Mouse (Mus musculus) gastrocnemius, adult 2 months (tissue): ENCODE results near the gene Prune1. TPM values are rescaled to one million over a fixed set of nuclear protein-coding genes. Genes with fewer than 3 reads are reported as not detected.
A peak's percentile ranks its signal among the peaks of the same experiment; 100 is the strongest.

Experiments
- DNase-seq: peaks from one replicate; pipeline ENCODE4 v3.0.0; 2022
- H3K27ac ChIP-seq: fragments of 200-600 bp; 2 replicates; pipeline ENCODE4 v1.8.1; 2022; ENCODE audit warnings: mild to moderate bottlenecking
- H3K4me3 ChIP-seq: fragments of 200-600 bp; 2 replicates; pipeline ENCODE4 v1.8.1; 2022; ENCODE audit warnings: mild to moderate bottlenecking, moderate library complexity
- CTCF ChIP-seq: fragments of 200-600 bp; IDR thresholded peaks from 2 replicates; pipeline ENCODE4 v1.8.1; 2022; ENCODE audit warnings: antibody characterized with exemption, mild to moderate bottlenecking, moderate library complexity
- intact Hi-C: fragments of 180-260 bp; cut with DNase I; formaldehyde crosslinking; loops from one replicate; pipeline ENCODE4 v1.15.1; 2025
- total RNA-seq, 2 experiments: library from RNA; stranded (reverse); gene quantifications; 2 replicates each; pipeline ENCODE4 v1.2.3; 2021

The Prune1 gene
- total RNA-seq, 2 experiments from 2014 or later: 45.8 to 46.9 TPM

DNA sequence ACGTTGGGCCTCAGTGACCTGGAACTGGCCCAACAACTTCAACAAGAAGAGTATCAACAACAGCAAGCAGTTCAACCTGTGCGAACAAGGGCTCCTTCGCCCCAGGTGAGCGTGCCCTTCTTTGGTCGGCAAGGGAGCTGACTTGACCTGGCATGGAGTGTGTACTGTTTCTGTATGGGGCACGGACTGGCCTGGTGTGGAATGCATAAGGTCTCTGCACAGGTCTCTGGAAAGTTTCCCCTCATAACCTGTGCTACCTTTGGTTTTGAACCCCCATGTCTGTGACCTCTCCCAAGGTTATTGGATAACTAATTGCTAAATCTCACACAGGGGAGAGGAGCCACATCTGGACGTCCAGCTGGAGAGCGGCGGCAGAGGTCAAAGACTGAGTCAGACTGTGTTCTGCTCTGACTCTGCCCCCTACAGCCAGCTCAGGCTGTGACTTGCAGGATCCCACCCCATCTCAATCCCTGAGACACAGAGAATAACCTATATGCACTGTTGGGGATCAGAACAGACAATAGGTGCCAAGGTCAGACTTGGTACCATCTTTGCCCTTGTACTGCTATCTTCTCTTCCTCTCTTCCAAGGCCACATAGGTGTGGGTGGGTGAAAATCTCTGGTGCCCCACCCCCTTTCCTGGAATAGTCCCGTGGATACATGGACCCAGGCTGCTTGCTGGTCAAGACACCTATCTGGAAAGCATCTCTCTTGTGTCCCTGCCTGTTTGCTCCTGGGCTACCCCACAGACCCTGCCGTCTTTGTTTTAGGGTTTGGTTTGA lies 13.6 kb upstream of the Prune1 start:
- Histone ChIP-seq H3K27ac (no peak overlapping the region; the same call in 1 of the 2 replicates), H3K4me3 (no peak overlapping the region)
- DNase-seq: no peak
- intact Hi-C loops: no loop called here
- no peak for TF ChIP-seq CTCF

DNA sequence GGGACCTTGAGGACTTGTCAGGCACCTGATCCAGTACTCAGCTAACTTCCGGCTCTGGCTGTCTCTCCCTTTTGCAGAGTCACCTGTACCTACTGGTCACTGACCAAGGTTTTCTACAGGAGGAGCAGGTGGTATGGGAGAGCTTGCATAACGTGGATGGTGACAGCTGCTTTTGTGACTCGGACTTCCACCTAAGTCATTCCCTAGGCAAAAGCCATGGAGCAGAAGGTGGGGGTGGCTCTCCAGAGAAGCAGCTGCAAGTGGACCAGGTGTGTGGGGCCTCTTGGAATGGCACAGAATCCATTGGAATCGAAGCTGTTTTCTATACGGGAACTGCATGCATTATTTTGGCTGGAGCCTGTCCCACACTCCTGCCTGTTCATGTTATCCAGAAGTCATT lies 12.8 kb upstream of the Prune1 start:
- H3K27ac ChIP-seq: no peak overlapping the region
- intact Hi-C loops: no loop called here
- H3K4me3 ChIP-seq: no peak overlapping the region
- no peak for TF ChIP-seq CTCF
- DNase-seq: no peak

DNA sequence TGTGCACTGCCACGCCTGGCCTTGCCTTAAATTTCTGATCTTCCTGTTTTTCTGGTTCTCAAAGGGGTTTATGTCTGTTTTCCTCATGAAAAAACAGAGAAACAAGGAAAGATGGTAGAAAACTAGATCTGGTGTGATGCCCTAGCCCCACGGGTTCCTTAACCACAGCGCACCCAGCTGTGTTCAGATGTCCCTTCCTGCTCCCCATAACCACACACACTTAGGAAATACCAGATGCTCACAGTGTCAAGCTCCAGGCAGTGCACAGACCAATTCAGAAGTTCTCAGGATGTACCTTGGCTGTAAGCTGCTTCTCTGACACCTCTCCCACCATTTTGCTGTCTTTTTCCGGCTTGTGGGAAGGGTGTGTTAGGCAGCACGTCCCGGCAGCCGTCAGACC lies 12.4 kb upstream of the Prune1 start:
- intact Hi-C loops: no loop called here
- no peak for DNase-seq

DNA sequence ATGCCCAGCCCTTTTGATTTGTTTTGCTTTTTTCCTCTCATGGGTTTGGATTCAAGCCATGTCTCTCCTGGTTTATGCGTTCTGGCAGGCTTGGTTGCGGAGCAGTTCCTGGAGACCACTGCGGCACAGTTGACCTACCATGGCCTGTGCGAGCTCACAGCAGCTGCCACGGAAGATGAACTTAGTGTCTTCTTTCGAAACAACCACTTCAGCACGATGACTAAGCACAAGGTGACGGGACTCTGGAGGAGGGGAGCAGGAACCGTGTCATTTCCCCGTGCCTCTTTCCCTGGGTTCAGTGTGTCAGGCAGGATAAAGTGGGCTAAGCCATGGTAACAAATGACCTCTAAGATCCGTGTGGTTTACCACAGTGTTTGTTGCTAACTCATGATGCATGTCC lies 11.7 kb upstream of the Prune1 start:
- no peak for TF ChIP-seq CTCF
- intact Hi-C loops: no loop called here

More for the DNA sequence above, 12.4 kb upstream of the Prune1 start:
- no peak for TF ChIP-seq CTCF
- Histone ChIP-seq H3K27ac (no peak overlapping the region), H3K4me3 (no peak overlapping the region)

DNA sequence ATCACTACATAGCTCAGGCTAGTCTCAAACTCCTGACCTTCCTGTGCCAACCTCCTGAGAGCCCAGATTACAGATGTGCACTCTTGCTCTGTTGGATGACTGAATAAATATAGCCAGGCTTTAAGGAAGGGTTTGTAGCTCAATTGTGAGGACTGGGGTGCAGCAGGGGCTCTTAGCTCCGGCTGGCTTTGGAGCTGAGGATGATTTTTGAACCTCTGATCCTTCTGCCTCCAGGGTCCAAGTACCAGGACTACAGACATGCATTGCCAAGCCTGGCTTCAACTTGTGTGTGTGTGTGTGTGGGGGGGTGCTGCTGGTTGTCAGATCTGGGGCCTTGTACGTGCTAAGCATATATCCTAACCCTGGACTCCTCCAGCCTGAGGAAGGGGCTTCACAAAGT lies 11.0 kb upstream of the Prune1 start:
- DNase-seq: no peak
- peak overlapping the region; percentile 6; the same call in 1 of the 2 replicates for H3K27ac ChIP-seq
- no peak for TF ChIP-seq CTCF
- H3K4me3 ChIP-seq: no peak overlapping the region
- intact Hi-C loops: no loop called here

More for the DNA sequence above, 11.7 kb upstream of the Prune1 start:
- DNase-seq: no peak
- Histone ChIP-seq H3K27ac (peak overlapping the region; percentile 6; the same call in 1 of the 2 replicates), H3K4me3 (no peak overlapping the region)

DNA sequence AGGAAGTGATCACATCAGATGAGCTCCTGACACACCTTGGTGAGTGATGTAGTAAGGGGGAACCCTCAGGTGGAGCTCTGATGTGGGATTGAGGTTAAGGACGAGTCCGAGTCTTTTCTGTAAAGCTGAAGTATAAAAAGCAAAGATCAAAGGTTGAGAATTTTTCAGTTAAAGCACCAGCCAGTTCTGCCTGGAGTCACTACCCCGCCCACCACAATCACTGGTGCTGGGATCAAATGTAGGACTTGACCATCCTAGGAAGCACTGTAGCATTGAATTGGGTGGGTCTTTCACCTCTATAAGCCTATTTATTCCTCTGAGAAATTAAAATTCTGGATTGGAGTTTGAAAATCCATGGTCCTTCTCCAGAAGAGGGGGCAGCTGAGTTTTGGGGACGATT lies 9.2 kb upstream of the Prune1 start:
- intact Hi-C loops: no loop called here
- no peak overlapping the region for H3K27ac ChIP-seq
- no peak for DNase-seq
- H3K4me3 ChIP-seq: no peak overlapping the region
- no peak for TF ChIP-seq CTCF

DNA sequence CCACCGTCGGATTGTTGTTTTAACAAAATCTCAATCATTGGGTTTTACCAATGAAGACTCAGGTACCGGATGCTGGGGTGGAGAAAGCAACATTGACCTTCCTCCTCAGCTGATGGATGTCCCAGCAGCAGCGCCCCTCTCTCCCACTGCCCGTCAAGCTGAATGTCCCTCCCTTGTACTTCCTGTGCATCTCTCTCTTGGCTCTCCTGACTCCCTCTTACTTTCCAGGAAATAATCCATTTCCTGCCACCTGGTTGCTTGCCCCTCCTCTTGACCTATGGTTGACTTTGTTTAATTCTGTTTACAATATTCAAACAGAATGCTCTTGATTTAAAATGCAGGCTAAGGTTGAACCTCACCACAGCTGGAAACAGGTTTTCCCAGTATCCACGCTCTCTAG lies 8.3 kb upstream of the Prune1 start:
- H3K27ac ChIP-seq: no peak overlapping the region
- no peak for DNase-seq
- H3K4me3 ChIP-seq: no peak overlapping the region
- intact Hi-C loops: no loop called here
- no peak for TF ChIP-seq CTCF

DNA sequence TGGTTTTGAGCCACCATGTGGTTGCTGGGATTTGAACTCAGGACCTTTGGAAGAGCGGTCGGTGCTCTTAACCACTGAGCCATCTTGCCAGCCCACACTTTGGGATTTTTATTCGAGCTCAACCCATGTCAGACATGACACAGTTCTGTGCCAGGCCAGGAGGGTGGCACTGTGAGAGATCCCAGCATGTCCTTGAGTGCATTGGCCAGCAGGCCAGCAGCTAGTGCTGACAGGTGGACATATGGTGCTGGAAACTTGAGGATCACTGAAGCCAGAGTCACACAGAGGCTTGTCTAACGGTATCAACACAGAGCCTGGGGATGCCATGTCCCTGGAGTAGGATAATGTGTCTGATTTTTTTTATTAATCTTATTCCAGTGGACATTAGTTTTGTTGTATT lies 7.5 kb upstream of the Prune1 start:
- Histone ChIP-seq H3K27ac (no peak overlapping the region), H3K4me3 (no peak overlapping the region)
- TF ChIP-seq CTCF: no peak
- DNase-seq: no peak
- intact Hi-C loops: no loop called here

DNA sequence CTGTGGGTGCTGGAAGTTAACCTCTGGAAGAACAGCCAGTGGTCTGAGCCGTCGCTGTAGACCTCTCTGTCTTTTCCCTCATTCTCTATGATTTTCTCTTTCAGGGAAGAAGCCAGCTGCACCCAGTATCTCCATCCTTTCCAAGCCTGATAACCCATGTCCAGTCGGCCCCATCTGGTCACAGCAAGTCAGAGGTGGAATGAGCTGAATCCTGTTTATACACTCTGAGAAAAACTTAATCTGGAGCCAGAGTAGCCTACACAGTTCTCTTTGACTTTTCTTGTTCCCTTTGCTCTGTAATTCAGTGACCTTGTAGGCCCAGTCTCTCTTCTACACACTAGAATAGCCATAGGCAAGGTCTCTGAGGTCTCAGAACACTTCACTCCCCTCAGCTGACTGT lies 5.7 kb upstream of the Prune1 start:
- Histone ChIP-seq H3K4me3 (no peak overlapping the region), H3K27ac (no peak overlapping the region)
- no peak for DNase-seq
- TF ChIP-seq CTCF: no peak
- intact Hi-C loops: loop anchor here (2.0 kb wide), 1 partner anchor 23 kb away; no protein-coding TSS in a partner anchor

DNA sequence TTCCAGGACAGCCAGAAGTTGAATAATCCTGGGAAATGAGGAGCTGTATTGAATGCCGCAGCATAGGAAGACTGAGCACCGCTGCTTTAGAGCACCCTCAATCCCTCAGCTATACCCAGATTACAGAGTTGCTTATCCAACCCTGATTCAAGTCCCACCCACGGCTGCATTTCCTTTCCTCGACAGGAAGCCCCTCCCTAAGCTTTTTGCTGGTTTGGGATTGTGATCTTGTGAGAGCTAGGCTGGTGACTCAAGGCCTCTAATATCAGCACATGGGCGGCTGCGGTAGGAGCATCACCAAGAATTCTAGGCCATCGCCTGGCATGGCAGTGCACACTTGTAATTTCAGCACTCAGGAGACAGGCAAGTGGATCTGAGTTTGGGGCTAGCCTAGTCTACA lies 4.6 kb upstream of the Prune1 start:
- DNase-seq: no peak
- intact Hi-C loops: loop anchor here (2.0 kb wide), 1 partner anchor 24 kb away; no protein-coding TSS in a partner anchor
- no peak for TF ChIP-seq CTCF
- Histone ChIP-seq H3K4me3 (peak overlapping the region; percentile 35), H3K27ac (peak overlapping the region; percentile 66)

DNA sequence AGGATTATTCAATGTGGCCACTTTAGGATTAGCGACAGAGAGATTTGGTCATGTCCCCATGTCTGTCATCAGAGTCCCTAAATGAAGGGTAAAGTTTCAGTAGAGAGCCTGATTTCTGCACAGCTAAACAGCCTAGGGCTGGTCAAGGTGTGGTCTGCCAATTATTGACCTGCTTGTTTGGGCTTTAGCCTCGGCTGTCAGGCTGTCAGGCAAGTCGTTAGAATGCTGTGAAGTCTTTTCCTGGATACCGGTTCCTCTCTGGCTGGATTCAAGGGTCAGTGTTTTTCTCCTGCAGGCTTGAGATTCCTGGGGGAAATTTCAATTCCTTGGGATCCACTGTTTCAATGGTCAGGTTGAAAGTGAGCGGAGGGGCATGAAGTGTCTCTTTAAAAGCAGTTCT lies 4.1 kb upstream of the Prune1 start:
- intact Hi-C loops: loop anchor here (2.0 kb wide), 1 partner anchor 25 kb away; no protein-coding TSS in a partner anchor
- TF ChIP-seq CTCF: no peak
- peak overlapping the region; percentile 66 for H3K27ac ChIP-seq
- H3K4me3 ChIP-seq: peak overlapping the region; percentile 35
- no peak for DNase-seq

DNA sequence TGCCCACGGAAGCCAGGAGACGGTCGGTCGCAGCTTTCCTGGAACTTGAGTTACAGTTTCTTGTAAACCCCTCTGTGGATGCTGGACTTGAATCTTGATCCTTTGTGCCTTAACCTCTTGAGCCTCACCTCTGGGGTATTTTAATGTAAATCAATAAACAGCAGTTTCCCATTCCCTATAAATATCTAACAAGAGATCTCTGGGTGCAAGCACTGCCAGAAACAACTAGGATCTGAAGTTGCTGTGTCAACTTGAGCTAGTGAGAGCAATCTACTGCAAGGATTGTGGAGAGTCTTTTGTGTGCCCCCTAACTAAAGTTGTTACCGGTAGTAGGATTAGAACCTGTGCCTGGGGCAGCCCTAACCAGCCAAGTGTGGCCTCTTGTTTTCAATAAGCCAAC lies 3.5 kb upstream of the Prune1 start:
- TF ChIP-seq CTCF: no peak
- DNase-seq: no peak
- H3K4me3 ChIP-seq: peak overlapping the region; percentile 17
- peak overlapping the region; percentile 66 for H3K27ac ChIP-seq
- intact Hi-C loops: no loop called here

DNA sequence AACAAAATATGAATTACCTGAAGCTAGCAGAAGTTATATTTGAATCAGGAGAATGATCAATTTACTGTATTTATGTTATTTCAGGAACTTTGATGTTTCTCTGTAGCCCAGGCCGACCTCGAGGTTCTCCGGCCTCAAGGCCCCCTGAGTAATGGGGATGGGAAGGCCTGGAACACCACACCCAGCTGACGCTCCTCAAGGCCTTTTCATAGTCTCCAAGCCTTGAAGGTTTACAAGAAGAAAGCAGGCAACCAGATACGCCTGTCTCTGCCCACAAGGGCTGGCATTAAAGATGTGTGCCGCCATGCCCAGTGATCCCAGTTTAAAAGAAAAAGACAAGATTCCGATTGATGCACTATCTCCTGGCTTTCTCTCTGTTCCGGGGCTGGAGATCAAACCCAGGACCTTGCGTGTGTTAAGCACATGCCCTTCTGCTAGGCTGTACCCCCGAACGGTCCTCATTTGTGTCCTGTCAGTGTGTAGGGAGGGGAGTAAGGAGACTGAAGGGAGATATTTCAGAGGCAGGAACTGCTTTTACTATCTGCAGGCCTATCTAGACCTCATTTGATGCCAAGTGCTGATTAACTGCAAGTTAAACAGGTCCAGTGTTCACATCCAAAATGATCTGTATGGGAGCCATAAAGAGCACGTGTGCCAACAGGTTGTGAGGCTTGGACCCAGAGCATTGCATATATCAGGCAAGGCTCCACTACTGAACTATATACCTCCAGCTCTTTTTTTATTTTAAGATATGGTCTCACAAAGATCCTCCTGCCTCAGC lies 2.8 kb upstream of the Prune1 start:
- no peak for TF ChIP-seq CTCF
- Histone ChIP-seq H3K4me3 (peak overlapping the region; percentile 88), H3K27ac (peak overlapping the region; percentile 95)
- no peak for DNase-seq
- intact Hi-C loops: no loop called here
